Mouse (Mus musculus) right cerebral cortex, adult 2 months (tissue): ENCODE measurements at regions not wholly inside any gene's neighbourhood (a gene's known extent, or its start where the extent isn't known, plus 50 kb on each side); places are given as distances from the start of the nearest gene placed in this dataset.

Source experiments
- DNase-seq, 2 experiments: peaks; one replicate each; pipeline ENCODE4 v3.0.0; 2021 to 2022; ENCODE audit warnings: low spot score in 2 of 2

DNA sequence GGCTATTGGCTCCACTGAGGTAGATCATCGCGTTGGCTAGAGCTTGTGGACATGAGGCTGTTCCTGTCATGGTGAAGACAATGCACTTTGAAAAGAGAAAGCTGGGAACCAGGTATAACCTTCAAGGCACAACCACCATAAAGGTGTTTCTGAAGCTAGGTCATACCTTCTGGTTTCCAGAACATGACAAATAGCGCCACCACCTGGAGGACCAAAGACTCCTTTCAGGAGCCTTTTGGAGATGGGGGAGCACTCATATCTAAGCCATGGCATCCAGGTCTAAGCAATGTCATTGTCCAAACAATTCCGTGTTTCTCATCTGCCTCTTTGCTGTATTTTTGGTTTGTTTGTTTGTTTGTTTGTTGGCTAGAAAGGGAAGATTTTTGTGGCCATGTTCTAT is 113.7 kb upstream of the Lsm14a start:
- DNase-seq = no peak

DNA sequence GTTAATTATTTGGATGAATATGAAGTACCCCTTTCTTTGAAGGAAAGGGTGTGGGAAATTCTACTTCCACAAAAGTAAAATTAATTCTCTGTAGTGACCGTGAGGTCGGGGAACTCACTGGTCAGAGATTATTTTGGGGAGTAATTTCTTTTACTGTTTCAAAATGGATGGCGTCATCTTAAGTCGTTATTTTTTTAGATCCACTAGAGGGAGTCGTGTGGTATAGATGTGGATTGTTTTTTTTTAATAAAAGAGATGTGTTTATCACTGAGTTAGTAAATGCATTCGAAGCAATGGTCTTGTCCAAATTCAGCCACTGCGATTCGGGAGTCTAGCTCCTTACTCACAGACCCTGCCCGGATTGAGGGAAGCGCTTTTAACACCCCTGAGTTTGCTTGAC is 100.8 kb upstream of the Lsm14a start:
- DNase-seq = peak in 1 of 2 experiments; percentile 5

- no peak for DNase-seq
Observed at GRCm38 (mm10) chr7:34484908-34485598, 91.9 kb upstream of the Lsm14a start.

DNA sequence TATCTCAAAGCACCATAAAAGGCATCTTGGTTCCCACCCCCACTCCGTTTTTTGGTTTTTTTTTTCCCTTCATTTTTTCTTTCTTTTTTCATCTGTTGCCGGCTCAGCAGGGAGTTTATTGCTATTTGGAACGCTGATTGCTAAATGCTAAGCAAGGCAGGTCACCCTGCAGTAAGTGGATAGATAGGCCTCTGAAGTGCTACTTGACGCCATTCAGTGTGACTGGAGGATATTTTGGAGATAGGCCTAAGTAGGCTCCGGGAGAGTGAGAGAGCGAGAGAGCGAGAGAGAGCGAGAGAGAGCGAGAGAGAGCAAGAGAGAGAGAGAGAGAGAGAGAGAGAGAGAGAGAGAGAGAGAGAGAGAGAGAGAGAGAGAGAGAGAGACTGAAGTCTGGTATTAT is 90.3 kb upstream of the Lsm14a start:
- no peak for DNase-seq

- DNase-seq = no peak
Observed at GRCm38 (mm10) chr7:34480771-34481170, 87.7 kb upstream of the Lsm14a start.

DNA sequence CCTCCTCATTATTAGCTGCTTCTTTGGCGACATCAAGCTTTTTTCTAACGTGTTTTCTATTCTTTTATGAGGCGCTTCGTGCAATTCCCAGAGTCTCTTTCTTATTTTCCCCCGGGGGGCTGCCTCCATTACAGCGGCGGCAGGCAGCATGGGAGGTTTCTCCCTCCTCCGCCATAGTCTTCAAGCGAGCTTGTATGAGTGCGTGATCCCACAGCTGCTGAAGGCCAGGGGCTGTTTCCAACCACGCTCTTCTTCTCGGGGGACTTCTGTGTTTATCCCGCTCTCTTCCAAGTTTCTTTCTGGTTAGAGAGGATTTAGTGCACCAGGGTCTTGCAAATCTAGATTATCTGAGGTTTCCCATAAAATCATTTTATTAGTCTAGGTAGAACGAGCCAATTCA is 77.9 kb upstream of the Lsm14a start:
- DNase-seq = no peak

DNA sequence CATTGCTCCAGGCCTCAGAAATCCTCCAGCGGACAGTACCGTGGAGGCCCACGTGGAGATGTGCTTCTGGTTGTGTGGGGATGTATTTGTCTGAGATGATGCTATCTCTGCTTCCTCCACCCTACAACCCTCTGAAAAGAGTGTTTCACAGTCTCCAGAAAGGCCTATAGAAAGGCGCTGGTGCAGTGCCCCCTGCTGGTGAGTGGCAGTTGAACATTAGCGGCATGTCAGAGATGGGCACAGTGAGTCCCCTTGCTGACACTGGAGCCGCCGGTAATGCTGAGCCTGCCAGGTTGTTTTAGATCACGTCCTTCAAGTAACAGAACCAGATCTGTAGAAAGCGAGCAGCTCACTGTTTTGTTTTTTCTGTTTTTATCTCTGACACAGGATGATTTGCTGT is 69.0 kb upstream of the Lsm14a start:
- DNase-seq = peak in 1 of 2 experiments; percentile 14

DNA sequence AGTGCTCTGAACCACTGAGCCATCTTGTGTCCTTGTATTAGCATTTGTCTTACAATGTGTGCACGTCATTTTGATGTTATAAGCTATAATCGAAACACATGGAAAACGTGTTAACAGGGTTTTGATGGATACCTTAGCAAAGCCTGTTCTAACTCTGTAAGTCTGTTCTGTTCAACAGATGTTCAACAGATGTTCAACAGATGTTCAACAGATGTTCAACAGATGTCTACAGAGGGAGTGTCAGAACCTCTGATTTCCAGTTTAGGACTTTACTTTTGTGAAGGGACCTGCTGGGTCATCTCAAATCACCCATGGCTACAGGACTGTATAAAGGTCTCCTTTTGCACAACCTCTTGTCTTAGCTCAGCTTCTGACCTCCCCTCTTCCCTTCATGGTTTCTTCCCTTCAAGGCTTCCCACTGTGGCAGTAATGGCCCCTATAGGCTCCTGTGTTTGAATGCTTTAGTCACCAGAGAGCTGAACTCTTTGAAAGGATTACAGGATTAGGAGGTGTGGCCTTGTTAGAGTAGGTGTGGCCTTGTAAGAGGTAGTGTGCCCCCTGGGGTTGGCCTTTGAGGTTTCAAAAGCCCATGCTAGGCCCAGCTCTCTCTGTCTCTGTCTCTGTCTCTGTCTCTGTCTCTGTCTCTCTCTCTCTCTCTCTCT is 66.8 kb upstream of the Lsm14a start:
- no peak for DNase-seq

DNA sequence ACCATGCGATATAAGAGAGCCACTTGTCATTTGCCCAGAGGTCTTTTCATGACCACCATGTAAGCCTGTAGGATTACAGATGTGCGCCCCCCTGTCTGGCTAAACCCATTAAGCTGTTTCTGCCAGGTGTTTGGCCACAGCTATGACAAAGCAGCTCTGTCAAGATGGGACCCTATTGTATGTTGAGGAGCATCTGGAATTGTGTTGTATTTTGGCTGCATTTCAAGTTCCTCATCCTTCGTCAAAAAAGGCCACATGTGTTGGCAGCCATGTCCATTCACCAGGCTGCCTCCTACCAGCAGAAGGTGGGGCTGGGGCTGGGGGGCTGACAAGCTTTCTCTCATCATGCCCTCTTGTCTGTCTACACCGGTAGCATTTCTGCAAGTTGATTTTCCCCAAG is 65.7 kb upstream of the Lsm14a start:
- DNase-seq = no peak

- no peak for DNase-seq
Observed at GRCm38 (mm10) chr7:34448364-34448763, 55.2 kb upstream of the Lsm14a start.

GRCm38 (mm10) chr7:34444263-34444662 is 51.1 kb upstream of the Lsm14a start:
- DNase-seq = no peak
